ENCODE assay signal across 21 mouse cellular contexts in the genomic region with DNA sequence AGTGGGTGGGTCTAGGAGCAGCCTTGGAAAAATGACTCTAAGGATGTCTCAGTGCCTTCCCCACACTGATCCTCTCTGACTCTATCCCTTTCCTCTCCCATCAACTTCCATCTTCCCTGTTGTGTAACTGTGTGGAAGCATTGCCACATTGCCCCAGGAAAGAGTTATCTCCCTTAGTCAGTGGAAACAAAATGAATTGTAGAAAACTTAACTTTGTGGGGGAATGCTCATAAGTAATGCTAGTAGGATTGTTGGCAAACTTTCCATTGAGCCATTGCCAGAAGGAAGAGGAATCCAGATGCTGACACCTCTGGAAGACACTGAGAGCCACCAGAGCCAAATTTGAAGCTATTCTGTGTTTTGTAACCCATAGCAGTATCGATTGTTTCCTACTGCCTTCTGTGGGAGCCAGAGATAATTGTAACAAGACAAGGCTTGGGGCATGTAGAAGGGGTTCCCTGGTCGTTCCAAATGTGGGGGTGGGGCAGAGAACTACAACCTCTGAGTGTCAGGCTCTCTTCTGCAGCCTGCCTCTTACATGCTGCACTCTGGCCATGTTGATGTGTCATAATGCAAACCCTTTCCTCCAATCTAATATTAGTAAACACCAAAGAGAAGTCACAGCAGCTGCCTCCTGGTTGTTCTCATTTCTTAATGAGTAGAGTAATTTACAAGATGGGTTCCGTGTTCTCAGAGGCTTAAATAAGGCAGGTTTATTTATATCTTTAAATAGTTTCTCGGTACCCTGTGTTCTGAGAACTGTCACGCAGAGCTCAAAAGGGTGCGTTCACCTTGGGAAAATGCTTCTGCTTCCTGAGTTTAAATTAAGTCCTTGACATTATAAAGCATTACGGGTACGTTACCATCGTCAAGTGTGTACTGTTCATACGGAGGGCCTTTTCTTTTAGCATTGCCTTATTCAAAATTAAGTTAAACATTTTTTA. TPM values are rescaled to one million over a fixed set of nuclear protein-coding genes. Genes with fewer than 3 reads are reported as not detected.
DNase-seq lines count a peak whose midpoint lies in the region; ATAC-seq and TF ChIP-seq lines count a peak whose summit lies in the region.
"Had no signal": no experiment of that assay in that cellular context is flagged by ENCODE, and none has a peak within 500 bp of the region (broad histone marks: within the 10 kb centered on the region; RNA-seq: fewer than 3 reads in every experiment).

No protein-coding gene starts in this region.

- H3K9ac ChIP-seq in heart, embryonic 15.5 days = no peak overlapping the region
- no peak overlapping the region for H3K9ac ChIP-seq in heart, embryonic 12.5 days
- H3K9ac ChIP-seq in liver, postnatal 0 days (replicated peaks) = no peak overlapping the region
- H3K9ac ChIP-seq in liver, embryonic 11.5 days (ENCODE audit: low read depth, low read length) = no peak overlapping the region
- no peak overlapping the region for H3K9ac ChIP-seq in lung, postnatal 0 days (replicated peaks; ENCODE audit: low read depth)
- H3K9ac ChIP-seq in forebrain, embryonic 14.5 days (ENCODE audit: low read length) = no peak overlapping the region
- H3K9ac ChIP-seq in midbrain, embryonic 16.5 days (ENCODE audit: low read depth, low read length) = no peak overlapping the region
- H3K9ac ChIP-seq: embryonic facial prominence, embryonic 15.5 days; limb, embryonic 12.5 days; neural tube, embryonic 15.5 days had no signal

- no peaks in the 10 kb centered on the region for H3K36me3 ChIP-seq in heart, embryonic 15.5 days
- no peaks in the 10 kb centered on the region for H3K36me3 ChIP-seq in heart, embryonic 12.5 days
- H3K36me3 ChIP-seq in liver, postnatal 0 days (replicated peaks; ENCODE audit: insufficient read depth, low read length) = no peaks in the 10 kb centered on the region
- no peaks in the 10 kb centered on the region for H3K36me3 ChIP-seq in liver, embryonic 11.5 days (ENCODE audit: control insufficient read depth, insufficient read depth, low read length)
- no peaks in the 10 kb centered on the region for H3K36me3 ChIP-seq in lung, postnatal 0 days (ENCODE audit: insufficient read depth, low read length)
- no peaks in the 10 kb centered on the region for H3K36me3 ChIP-seq in forebrain, embryonic 14.5 days (ENCODE audit: control insufficient read depth, insufficient read depth, low read length)
- no peaks in the 10 kb centered on the region for H3K36me3 ChIP-seq in midbrain, embryonic 16.5 days (ENCODE audit: control insufficient read depth, insufficient read depth, low read length)
- H3K36me3 ChIP-seq: embryonic facial prominence, embryonic 15.5 days; G1E; limb, embryonic 12.5 days; neural tube, embryonic 15.5 days had no signal

- 53% methylated on average over 10 of the region's 10 CpGs for WGBS in heart, embryonic 15.5 days
- 67% methylated on average over 10 of the region's 10 CpGs for WGBS in heart, embryonic 12.5 days
- WGBS in liver, postnatal 0 days (ENCODE audit: insufficient replicate concordance) = 75% methylated on average over 10 of the region's 10 CpGs
- WGBS in liver, embryonic 11.5 days = 83% methylated on average over 10 of the region's 10 CpGs
- WGBS in lung, postnatal 0 days = 60% methylated on average over 10 of the region's 10 CpGs
- 86% methylated on average over 10 of the region's 10 CpGs for WGBS in forebrain, embryonic 14.5 days
- WGBS in midbrain, embryonic 16.5 days = 81% methylated on average over 10 of the region's 10 CpGs

- no peak overlapping the region for H3K4me3 ChIP-seq in heart, embryonic 15.5 days
- H3K4me3 ChIP-seq in heart, embryonic 12.5 days = no peak overlapping the region
- H3K4me3 ChIP-seq in liver, postnatal 0 days (ENCODE audit: low read depth, low read length) = no peak overlapping the region
- H3K4me3 ChIP-seq in liver, embryonic 11.5 days (ENCODE audit: low read depth, low read length) = no peak overlapping the region
- no peak overlapping the region for H3K4me3 ChIP-seq in lung, postnatal 0 days (ENCODE audit: low read depth, low read length)
- no peak overlapping the region for H3K4me3 ChIP-seq in forebrain, embryonic 14.5 days (ENCODE audit: low read depth, low read length)
- H3K4me3 ChIP-seq in midbrain, embryonic 16.5 days (ENCODE audit: low read depth, low read length) = no peak overlapping the region
- H3K4me3 ChIP-seq: embryonic facial prominence, embryonic 15.5 days; limb, embryonic 12.5 days; neural tube, embryonic 15.5 days had no signal

- 0 out of 2 replicates have a peak overlapping the region, but pooled peaks have one; percentile 12 for H3K27ac ChIP-seq in heart, embryonic 15.5 days
- no peak overlapping the region for H3K27ac ChIP-seq in heart, embryonic 12.5 days (ENCODE audit: poor library complexity, severe bottlenecking)
- no peak overlapping the region for H3K27ac ChIP-seq in liver, postnatal 0 days (ENCODE audit: low read depth)
- H3K27ac ChIP-seq in liver, embryonic 11.5 days (ENCODE audit: low read depth, low read length) = no peak overlapping the region
- no peak overlapping the region for H3K27ac ChIP-seq in lung, postnatal 0 days (ENCODE audit: low read length)
- no peak overlapping the region for H3K27ac ChIP-seq in forebrain, embryonic 14.5 days (ENCODE audit: low read depth, low read length)
- no peak overlapping the region for H3K27ac ChIP-seq in midbrain, embryonic 16.5 days (ENCODE audit: low read length)
- H3K27ac ChIP-seq: embryonic facial prominence, embryonic 15.5 days; limb, embryonic 12.5 days; neural tube, embryonic 15.5 days had no signal

- no peak for TF ChIP-seq EP300 in liver, postnatal 0 days (IDR thresholded peaks at IDR 0.05; ENCODE audit: low read depth)
- TF ChIP-seq EP300 in lung, postnatal 0 days (IDR thresholded peaks at IDR 0.05) = no peak

- no peak for DNase-seq in liver, postnatal 0 days
- no peak for DNase-seq in liver, embryonic 11.5 days (ENCODE audit: low spot score)
- DNase-seq in brain, adult 2 months (ENCODE audit: low read depth, low spot score) = peak; percentile 55
- peak; percentile 81 for DNase-seq in lung, postnatal 0 days (ENCODE audit: low spot score)
- DNase-seq in forebrain, embryonic 14.5 days (ENCODE audit: low spot score) = no peak
- DNase-seq: cerebellum, adult 9-10 months; kidney, adult 11 months; kidney, postnatal 14 days; right cerebral cortex, postnatal 4 days; thymus, postnatal 4 days had no signal

- H3K27me3 ChIP-seq in heart, embryonic 15.5 days = no peaks in the 10 kb centered on the region
- H3K27me3 ChIP-seq in heart, embryonic 12.5 days (replicated peaks) = no peaks in the 10 kb centered on the region
- no peaks in the 10 kb centered on the region for H3K27me3 ChIP-seq in liver, postnatal 0 days (ENCODE audit: insufficient read depth, low read length)
- no peaks in the 10 kb centered on the region for H3K27me3 ChIP-seq in liver, embryonic 11.5 days (replicated peaks; ENCODE audit: control insufficient read depth, insufficient read depth, low read length)
- H3K27me3 ChIP-seq in lung, postnatal 0 days (replicated peaks; ENCODE audit: insufficient read depth, low read length) = no peaks in the 10 kb centered on the region
- no peaks in the 10 kb centered on the region for H3K27me3 ChIP-seq in forebrain, embryonic 14.5 days (replicated peaks; ENCODE audit: control insufficient read depth, insufficient read depth, low read length)
- no peaks in the 10 kb centered on the region for H3K27me3 ChIP-seq in midbrain, embryonic 16.5 days (ENCODE audit: control insufficient read depth, insufficient read depth, low read depth, low read length)
- H3K27me3 ChIP-seq: embryonic facial prominence, embryonic 15.5 days; limb, embryonic 12.5 days; neural tube, embryonic 15.5 days had no signal

- H3K9me3 ChIP-seq in heart, embryonic 15.5 days (replicated peaks) = no peaks in the 10 kb centered on the region
- H3K9me3 ChIP-seq in heart, embryonic 12.5 days (replicated peaks) = peaks cover 6% of the 10 kb centered on the region; the same call in 1 of the 2 replicates
- no peaks in the 10 kb centered on the region for H3K9me3 ChIP-seq in liver, postnatal 0 days (ENCODE audit: low read length)
- no peaks in the 10 kb centered on the region for H3K9me3 ChIP-seq in liver, embryonic 11.5 days (ENCODE audit: control insufficient read depth, low read length)
- no peaks in the 10 kb centered on the region for H3K9me3 ChIP-seq in lung, postnatal 0 days (ENCODE audit: low read length)
- H3K9me3 ChIP-seq in forebrain, embryonic 14.5 days (replicated peaks; ENCODE audit: control insufficient read depth, low read length) = no peaks in the 10 kb centered on the region
- H3K9me3 ChIP-seq in midbrain, embryonic 16.5 days (replicated peaks; ENCODE audit: control insufficient read depth, low read length, poor library complexity, severe bottlenecking) = no peaks in the 10 kb centered on the region
- H3K9me3 ChIP-seq: embryonic facial prominence, embryonic 15.5 days; neural tube, embryonic 15.5 days had no signal

- ATAC-seq in heart, embryonic 15.5 days (replicated peaks; ENCODE audit: insufficient number of reproducible peaks, insufficient read depth, low FRiP score, low read depth) = no peak
- no peak for ATAC-seq in heart, embryonic 12.5 days (ENCODE audit: insufficient number of reproducible peaks, low FRiP score)
- 0 out of 2 replicates have a peak, but pooled peaks have one; percentile 27 for ATAC-seq in liver, postnatal 0 days
- no peak for ATAC-seq in liver, embryonic 11.5 days (replicated peaks; ENCODE audit: low FRiP score)
- peak; percentile 76 for ATAC-seq in lung, postnatal 0 days
- ATAC-seq in forebrain, embryonic 14.5 days = no peak
- no peak for ATAC-seq in midbrain, embryonic 16.5 days
- ATAC-seq: CD4-positive, CD25-positive, alpha-beta regulatory T cell, adult 4 months; hindbrain, embryonic 16.5 days had no signal

- no peaks in the 10 kb centered on the region; the same call in 1 of the 2 replicates for H3K4me1 ChIP-seq in heart, embryonic 15.5 days (replicated peaks)
- no peaks in the 10 kb centered on the region for H3K4me1 ChIP-seq in heart, embryonic 12.5 days (replicated peaks)
- H3K4me1 ChIP-seq in liver, postnatal 0 days (ENCODE audit: insufficient read depth) = no peaks in the 10 kb centered on the region
- no peaks in the 10 kb centered on the region for H3K4me1 ChIP-seq in liver, embryonic 11.5 days (replicated peaks; ENCODE audit: control insufficient read depth, insufficient read depth, low read length)
- no peaks in the 10 kb centered on the region for H3K4me1 ChIP-seq in lung, postnatal 0 days (ENCODE audit: insufficient read depth, low read depth, low read length)
- no peaks in the 10 kb centered on the region for H3K4me1 ChIP-seq in forebrain, embryonic 14.5 days (ENCODE audit: control insufficient read depth, insufficient read depth, low read length)
- peaks cover 2% of the 10 kb centered on the region; the same call in 1 of the 2 replicates for H3K4me1 ChIP-seq in midbrain, embryonic 16.5 days (ENCODE audit: control insufficient read depth, insufficient read depth, low read length)
- H3K4me1 ChIP-seq: embryonic facial prominence, embryonic 15.5 days; limb, embryonic 12.5 days; neural tube, embryonic 15.5 days had no signal

- no peak overlapping the region for H3K4me2 ChIP-seq in heart, embryonic 15.5 days
- no peak overlapping the region for H3K4me2 ChIP-seq in heart, embryonic 12.5 days
- no peak overlapping the region for H3K4me2 ChIP-seq in liver, postnatal 0 days (ENCODE audit: low read depth, low read length)
- no peak overlapping the region for H3K4me2 ChIP-seq in liver, embryonic 11.5 days
- no peak overlapping the region for H3K4me2 ChIP-seq in lung, postnatal 0 days (replicated peaks; ENCODE audit: low read depth, low read length)
- H3K4me2 ChIP-seq in forebrain, embryonic 14.5 days (ENCODE audit: low read length) = no peak overlapping the region
- no peak overlapping the region for H3K4me2 ChIP-seq in midbrain, embryonic 16.5 days (ENCODE audit: low read length)
- H3K4me2 ChIP-seq: embryonic facial prominence, embryonic 15.5 days; limb, embryonic 12.5 days; midbrain, embryonic 11.5 days; neural tube, embryonic 15.5 days had no signal

- no peak for TF ChIP-seq CTCF in liver, postnatal 0 days (IDR thresholded peaks at IDR 0.05; ENCODE audit: low read depth)
- TF ChIP-seq CTCF in lung, postnatal 0 days (IDR thresholded peaks at IDR 0.05) = no peak

RNA-seq across cellular contexts. Expression of a gene that starts 11.5 kb away (rescaled TPM):
- polyA plus RNA-seq in heart, embryonic 15.5 days (2015; fragmentation: Nextera tagmentation; extraction: Ambion mirVana) = 119 and 120 TPM in 2 replicates
- polyA plus RNA-seq in heart, embryonic 12.5 days (2016; fragmentation: Nextera tagmentation; extraction: Ambion mirVana) = 90.4 and 97.4 TPM in 2 replicates
- polyA plus RNA-seq in liver, postnatal 0 days (2015; fragmentation: Nextera tagmentation; extraction: Ambion mirVana) = 2,719 and 2,927 TPM in 2 replicates
- 32.3 and 35.7 TPM in 2 replicates for polyA plus RNA-seq in liver, embryonic 11.5 days (2014; fragmentation: Nextera tagmentation; extraction: Ambion mirVana)
- 1,075 and 1,107 TPM in 2 replicates for polyA plus RNA-seq in lung, postnatal 0 days (2015; fragmentation: Nextera tagmentation; extraction: Ambion mirVana)
- 33.9 and 46.2 TPM in 2 replicates for polyA plus RNA-seq in forebrain, embryonic 14.5 days (2014; fragmentation: Nextera tagmentation; extraction: Ambion mirVana)
- 50.4 and 65.1 TPM in 2 replicates for polyA plus RNA-seq in midbrain, embryonic 16.5 days (2015; fragmentation: Nextera tagmentation; extraction: Ambion mirVana)
- polyA plus RNA-seq: G1E had no signal

RNA-seq across cellular contexts. Expression of a gene that starts 48.9 kb away (rescaled TPM):
- 0.08 TPM in 1 of 2 replicates, not detected in the other for polyA plus RNA-seq in heart, embryonic 15.5 days (2015; fragmentation: Nextera tagmentation; extraction: Ambion mirVana)
- polyA plus RNA-seq in heart, embryonic 12.5 days (2016; fragmentation: Nextera tagmentation; extraction: Ambion mirVana) = not detected in 2 replicates
- not detected in 2 replicates for polyA plus RNA-seq in liver, postnatal 0 days (2015; fragmentation: Nextera tagmentation; extraction: Ambion mirVana)
- polyA plus RNA-seq in liver, embryonic 11.5 days (2014; fragmentation: Nextera tagmentation; extraction: Ambion mirVana) = not detected in 2 replicates
- not detected in 2 replicates for polyA plus RNA-seq in lung, postnatal 0 days (2015; fragmentation: Nextera tagmentation; extraction: Ambion mirVana)
- not detected in 2 replicates for polyA plus RNA-seq in forebrain, embryonic 14.5 days (2014; fragmentation: Nextera tagmentation; extraction: Ambion mirVana)
- polyA plus RNA-seq in midbrain, embryonic 16.5 days (2015; fragmentation: Nextera tagmentation; extraction: Ambion mirVana) = 0.53 TPM in 1 of 2 replicates, not detected in the other
- polyA plus RNA-seq: CD4-positive, CD25-positive, alpha-beta regulatory T cell, adult 4 months; forebrain, embryonic 11.5 days; G1E; hindbrain, embryonic 16.5 days; limb, embryonic 12.5 days; midbrain, embryonic 11.5 days had no signal

Comparison
In these comparisons a context has a peak if more than half of its experiments do, and no peak if none do; other contexts are left out.
1. ATAC-seq: peak in liver, postnatal 0 days (single experiment) and lung, postnatal 0 days (single experiment); none in heart, embryonic 15.5 days (single experiment), heart, embryonic 12.5 days (single experiment), liver, embryonic 11.5 days (single experiment), forebrain, embryonic 14.5 days (single experiment) and midbrain, embryonic 16.5 days (single experiment).
2. DNase-seq: peak in brain, adult 2 months (single experiment) and lung, postnatal 0 days (single experiment); none in liver, postnatal 0 days (single experiment), liver, embryonic 11.5 days (single experiment) and forebrain, embryonic 14.5 days (single experiment).